Mouse (Mus musculus): Measurements from ENCODE around the gene Faap20. TPM values are rescaled to one million over a fixed set of nuclear protein-coding genes. Genes with fewer than 3 reads are reported as not detected.

The Faap20 gene
- polyA plus RNA-seq (2012; ENCODE audit: insufficient read depth, insufficient read length, low replicate concordance, missing spikeins), result not detected in 2 replicates

GRCm38 (mm10) chr4:155249648-155250351 lies at the start of gene Faap20:
Faap20 (plus strand) TSS chr4:155249802.
- Histone ChIP-seq H3K4me3 (ENCODE audit: insufficient read depth, low read depth, low read length) (peak within 1 kb of the TSS; percentile 63), H3K27ac (ENCODE audit: insufficient read depth, low read depth, low read length) (peak within 1 kb of the TSS; percentile 92), H3K4me1 (ENCODE audit: control insufficient read depth, insufficient read depth, low read length) (peaks cover 42% of the 10 kb centered on the region)
- TF ChIP-seq CTCF (IDR thresholded peaks at IDR 0.05; ENCODE audit: insufficient read depth, low read depth, low read length) (no peak), POLR2A (IDR thresholded peaks at IDR 0.05; ENCODE audit: insufficient read depth, low read depth, low read length) (0 out of 2 replicates have a peak, but pooled peaks have one; percentile 37)
- under 1% methylated on average over 57 of the region's 58 CpGs for WGBS

GRCm38 (mm10) chr4:155200861-155201390 lies 48.7 kb upstream of the Faap20 start:
- WGBS, result 72% methylated on average over 3 of the region's 3 CpGs
- H3K4me1 ChIP-seq (ENCODE audit: control insufficient read depth, insufficient read depth, low read length), result peaks cover 60% of the 10 kb centered on the region
- no peak overlapping the region for H3K27ac ChIP-seq (ENCODE audit: insufficient read depth, low read depth, low read length)
- TF ChIP-seq POLR2A (IDR thresholded peaks at IDR 0.05; ENCODE audit: insufficient read depth, low read depth, low read length) (no peak), CTCF (IDR thresholded peaks at IDR 0.05; ENCODE audit: insufficient read depth, low read depth, low read length) (no peak)
- H3K4me3 ChIP-seq (ENCODE audit: insufficient read depth, low read depth, low read length), result no peak overlapping the region

GRCm38 (mm10) chr4:155201764-155202163 lies 47.8 kb upstream of the Faap20 start:
- TF ChIP-seq POLR2A (IDR thresholded peaks at IDR 0.05; ENCODE audit: insufficient read depth, low read depth, low read length) (no peak), CTCF (IDR thresholded peaks at IDR 0.05; ENCODE audit: insufficient read depth, low read depth, low read length) (no peak)
- Histone ChIP-seq H3K4me3 (ENCODE audit: insufficient read depth, low read depth, low read length) (no peak overlapping the region), H3K27ac (ENCODE audit: insufficient read depth, low read depth, low read length) (no peak overlapping the region), H3K4me1 (ENCODE audit: control insufficient read depth, insufficient read depth, low read length) (peaks cover 57% of the 10 kb centered on the region)
- WGBS, result 87% methylated on average over 7 of the region's 7 CpGs

DNA sequence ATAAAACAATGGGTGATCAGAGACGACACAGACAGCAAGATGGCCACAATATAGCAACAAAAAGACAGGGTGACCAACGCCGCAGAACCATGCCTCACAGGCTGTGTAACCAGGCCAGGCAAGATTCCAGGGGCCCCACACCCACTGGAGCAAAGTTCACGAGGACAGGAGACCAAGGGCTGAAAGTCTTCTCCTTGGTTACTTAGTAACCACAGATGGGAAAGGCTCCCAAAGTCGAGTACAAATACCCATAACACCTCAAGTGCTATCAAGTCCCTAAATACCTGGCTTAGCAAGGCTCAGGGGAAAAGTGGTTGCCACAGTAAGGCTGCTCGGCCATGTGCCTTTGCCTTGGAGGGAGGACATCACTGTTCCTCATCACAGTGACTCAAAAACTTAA lies 43.7 kb upstream of the Faap20 start:
- Histone ChIP-seq H3K4me3 (ENCODE audit: insufficient read depth, low read depth, low read length) (no peak overlapping the region), H3K4me1 (ENCODE audit: control insufficient read depth, insufficient read depth, low read length) (peaks cover 65% of the 10 kb centered on the region), H3K27ac (ENCODE audit: insufficient read depth, low read depth, low read length) (no peak overlapping the region)
- WGBS, result 47% methylated on average over 6 of the region's 6 CpGs
- TF ChIP-seq POLR2A (IDR thresholded peaks at IDR 0.05; ENCODE audit: insufficient read depth, low read depth, low read length), result no peak
- TF ChIP-seq CTCF (IDR thresholded peaks at IDR 0.05; ENCODE audit: insufficient read depth, low read depth, low read length), result no peak

- H3K4me1 ChIP-seq (ENCODE audit: control insufficient read depth, insufficient read depth, low read length), result peaks cover 70% of the 10 kb centered on the region
- WGBS, result 72% methylated on average over 8 of the region's 8 CpGs
- TF ChIP-seq POLR2A (IDR thresholded peaks at IDR 0.05; ENCODE audit: insufficient read depth, low read depth, low read length) (no peak), CTCF (IDR thresholded peaks at IDR 0.05; ENCODE audit: insufficient read depth, low read depth, low read length) (no peak)
- H3K4me3 ChIP-seq (ENCODE audit: insufficient read depth, low read depth, low read length), result no peak overlapping the region
- no peak overlapping the region for H3K27ac ChIP-seq (ENCODE audit: insufficient read depth, low read depth, low read length)
Observed at GRCm38 (mm10) chr4:155206498-155206897, 43.1 kb upstream of the Faap20 start.

DNA sequence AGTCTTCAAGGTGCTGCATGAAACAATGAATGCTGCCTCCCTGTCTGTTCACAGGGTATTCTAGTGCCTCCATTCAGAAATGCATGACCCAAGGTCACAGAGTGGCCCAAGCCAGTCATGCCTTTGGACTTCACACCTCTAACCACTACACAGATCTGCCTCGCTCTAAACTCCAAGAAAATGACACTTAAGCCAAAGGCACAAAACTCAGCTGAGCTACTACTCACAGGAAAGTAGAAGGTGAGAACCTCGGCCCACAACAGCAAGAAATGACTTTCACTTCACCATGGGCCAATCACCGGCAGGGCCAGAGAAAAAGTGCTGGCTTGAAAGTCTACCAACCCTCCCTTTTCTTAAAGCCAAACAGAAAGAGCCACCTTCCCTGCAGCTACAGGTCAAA lies 41.8 kb upstream of the Faap20 start:
- H3K4me1 ChIP-seq (ENCODE audit: control insufficient read depth, insufficient read depth, low read length), result peaks cover 67% of the 10 kb centered on the region

DNA sequence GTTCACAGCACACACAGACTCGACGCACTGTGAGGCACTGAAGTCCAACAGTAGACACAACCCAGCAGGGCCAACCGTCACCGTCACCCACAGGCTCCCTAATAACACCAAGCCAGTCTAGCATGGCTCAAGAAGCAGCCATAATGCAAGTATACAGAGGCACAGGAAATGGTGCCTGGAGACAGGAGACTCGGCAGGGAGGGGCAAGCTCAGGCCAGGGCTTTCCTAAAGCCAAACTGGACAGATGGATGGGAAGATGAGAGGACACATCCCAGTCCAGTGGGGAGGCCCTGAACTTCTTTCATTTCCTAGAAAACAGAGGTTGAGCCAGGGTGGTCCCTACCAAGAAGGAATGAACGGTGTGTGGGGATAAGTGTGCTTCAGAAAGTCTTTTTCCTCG lies 41.0 kb upstream of the Faap20 start:
- TF ChIP-seq POLR2A (IDR thresholded peaks at IDR 0.05; ENCODE audit: insufficient read depth, low read depth, low read length) (no peak), CTCF (IDR thresholded peaks at IDR 0.05; ENCODE audit: insufficient read depth, low read depth, low read length) (no peak)
- Histone ChIP-seq H3K27ac (ENCODE audit: insufficient read depth, low read depth, low read length) (no peak overlapping the region), H3K4me3 (ENCODE audit: insufficient read depth, low read depth, low read length) (no peak overlapping the region), H3K4me1 (ENCODE audit: control insufficient read depth, insufficient read depth, low read length) (peaks cover 70% of the 10 kb centered on the region)
- 38% methylated on average over 7 of the region's 7 CpGs for WGBS

More for the DNA sequence above, 41.8 kb upstream of the Faap20 start:
- TF ChIP-seq POLR2A (IDR thresholded peaks at IDR 0.05; ENCODE audit: insufficient read depth, low read depth, low read length), result no peak
- TF ChIP-seq CTCF (IDR thresholded peaks at IDR 0.05; ENCODE audit: insufficient read depth, low read depth, low read length), result no peak
- H3K27ac ChIP-seq (ENCODE audit: insufficient read depth, low read depth, low read length), result no peak overlapping the region
- WGBS, result 48% methylated on average over 3 of the region's 3 CpGs
- H3K4me3 ChIP-seq (ENCODE audit: insufficient read depth, low read depth, low read length), result no peak overlapping the region

DNA sequence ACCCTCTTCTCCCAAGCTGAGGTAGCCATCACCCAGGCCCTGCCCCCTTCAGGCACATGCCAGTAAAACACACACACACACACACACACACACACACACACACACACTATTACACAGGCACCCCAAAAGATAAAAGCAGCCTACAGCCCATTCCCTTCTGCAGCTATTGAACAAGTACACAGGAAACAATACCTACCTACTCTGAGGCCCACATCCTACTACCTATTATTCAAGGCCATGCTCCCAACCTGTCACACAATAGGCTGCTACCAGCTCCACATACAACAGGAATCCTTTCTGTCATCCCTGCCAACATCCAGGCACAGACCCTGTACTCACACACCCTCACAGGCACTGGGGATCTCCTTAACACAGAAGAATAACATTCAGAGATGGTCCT lies 40.5 kb upstream of the Faap20 start:
- no peak overlapping the region for H3K4me3 ChIP-seq (ENCODE audit: insufficient read depth, low read depth, low read length)
- H3K27ac ChIP-seq (ENCODE audit: insufficient read depth, low read depth, low read length), result no peak overlapping the region
- H3K4me1 ChIP-seq (ENCODE audit: control insufficient read depth, insufficient read depth, low read length), result peaks cover 73% of the 10 kb centered on the region
- TF ChIP-seq CTCF (IDR thresholded peaks at IDR 0.05; ENCODE audit: insufficient read depth, low read depth, low read length) (no peak), POLR2A (IDR thresholded peaks at IDR 0.05; ENCODE audit: insufficient read depth, low read depth, low read length) (no peak)

- 73% methylated on average over 5 of the region's 5 CpGs for WGBS
- Histone ChIP-seq H3K27ac (ENCODE audit: insufficient read depth, low read depth, low read length) (no peak overlapping the region), H3K4me3 (ENCODE audit: insufficient read depth, low read depth, low read length) (no peak overlapping the region), H3K4me1 (ENCODE audit: control insufficient read depth, insufficient read depth, low read length) (peaks cover 76% of the 10 kb centered on the region)
- TF ChIP-seq POLR2A (IDR thresholded peaks at IDR 0.05; ENCODE audit: insufficient read depth, low read depth, low read length) (no peak), CTCF (IDR thresholded peaks at IDR 0.05; ENCODE audit: insufficient read depth, low read depth, low read length) (no peak)
Observed at GRCm38 (mm10) chr4:155209494-155209893, 40.1 kb upstream of the Faap20 start.

All from olfactory bulb, adult 2 months (tissue).